Mouse (Mus musculus) lung, postnatal 0 days (tissue): Measurements from ENCODE around the gene Myo18b.

ENCODE experiments used
- CTCF ChIP-seq: IDR thresholded peaks from 2 replicates; pipeline ENCODE4 v1.5.1; 2016; ENCODE audit warnings: antibody characterized with exemption, mild to moderate bottlenecking
- EP300 ChIP-seq: IDR thresholded peaks from 2 replicates; pipeline ENCODE4 v1.6.1; 2016; ENCODE audit warnings: antibody characterized with exemption, mild to moderate bottlenecking, control low read depth

DNA sequence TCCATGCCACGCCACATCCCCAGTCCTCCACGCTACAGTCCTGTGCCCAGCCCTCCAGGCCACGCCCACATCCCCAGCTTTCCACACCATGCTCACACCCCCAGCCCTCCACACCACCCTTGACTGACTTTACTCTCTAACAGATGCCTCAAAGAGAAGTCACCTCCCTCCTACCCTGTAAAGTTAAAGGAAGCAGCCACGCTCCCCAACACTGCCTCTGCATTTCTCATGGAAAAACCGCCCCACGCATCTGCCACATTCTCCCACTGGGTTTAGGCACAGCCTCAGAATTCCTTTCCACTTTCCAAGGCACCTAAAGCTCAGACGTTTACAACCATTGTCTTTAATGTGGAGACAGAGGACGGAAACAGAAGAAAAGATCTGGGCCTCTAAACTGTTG, 110.1 kb downstream of the Myo18b start:
- TF ChIP-seq CTCF, result no peak
- TF ChIP-seq EP300, result no peak
